Mouse (Mus musculus) CH12.LX (cell line): Measurements from ENCODE around the gene Atg4d. TPM values are rescaled to one million over a fixed set of nuclear protein-coding genes. Genes with fewer than 3 reads are reported as not detected.
A peak's percentile ranks its signal among the peaks of the same experiment; 100 is the strongest.

Source experiments
- DNase-seq: peaks from one replicate; pipeline ENCODE4 v3.0.0-alpha.2; 2013; ENCODE audit errors: extremely low read depth
- H3K27ac ChIP-seq: 2 replicates; pipeline ENCODE4 v1.5.1; 2012; ENCODE audit warnings: low read depth, mild to moderate bottlenecking, control low read depth, moderate library complexity; ENCODE audit not compliant: insufficient read depth
- H3K27me3 ChIP-seq: replicated peaks from 2 replicates; pipeline ENCODE3; 2012; ENCODE audit warnings: inconsistent platforms
- H3K36me3 ChIP-seq, 2 experiments: replicated peaks in 1 of 2; 2 replicates each; pipeline versions ENCODE3 to v1.6.1; 2012; ENCODE audit warnings: inconsistent platforms in 1 of 2, low read length in 1 of 2, mild to moderate bottlenecking in 1 of 2, mixed read lengths in 1 of 2, moderate library complexity in 1 of 2; ENCODE audit not compliant: control insufficient read depth in 1 of 2, insufficient read depth in 1 of 2
- H3K4me1 ChIP-seq, 2 experiments: 2 replicates each; pipeline ENCODE4 v1.6.1; 2012; ENCODE audit warnings: inconsistent platforms in 1 of 2, moderate library complexity in 1 of 2; ENCODE audit not compliant: insufficient read depth in 2 of 2, control insufficient read depth in 1 of 2
- H3K4me2 ChIP-seq: 2 replicates; pipeline ENCODE4 v1.6.1; 2012; ENCODE audit warnings: low read depth, mild to moderate bottlenecking, control low read depth; ENCODE audit not compliant: poor library complexity, insufficient read depth, severe bottlenecking
- H3K4me3 ChIP-seq, 3 experiments: fragments of 150-350 bp in 1 of 3; sonication (generic) in 1 of 3; replicated peaks in 1 of 3; 2 replicates each; pipeline versions ENCODE3 to v1.5.1; 2011 to 2012; ENCODE audit warnings: low read depth in 2 of 3, low read length in 2 of 3, mild to moderate bottlenecking in 2 of 3, moderate library complexity in 2 of 3, control low read depth in 1 of 3, improper control_type of control experiment in 1 of 3, inconsistent platforms in 1 of 3, mixed read lengths in 1 of 3; ENCODE audit not compliant: poor library complexity in 1 of 3
- H3K79me2 ChIP-seq: replicated peaks from 2 replicates; pipeline ENCODE4 v1.6.1; 2012; ENCODE audit warnings: mild to moderate bottlenecking, moderate library complexity; ENCODE audit not compliant: control insufficient read depth, poor library complexity, insufficient read depth, severe bottlenecking; ENCODE audit errors: extremely low read depth
- H3K9ac ChIP-seq: 2 replicates; pipeline ENCODE4 v1.6.1; 2012; ENCODE audit warnings: low read depth, mild to moderate bottlenecking, control low read depth, moderate library complexity; ENCODE audit not compliant: insufficient read depth
- H3K9me3 ChIP-seq: replicated peaks from 2 replicates; pipeline ENCODE3; 2012; ENCODE audit warnings: low read length, inconsistent platforms, mixed read lengths
- BHLHE40 ChIP-seq: IDR thresholded peaks from 2 replicates; pipeline ENCODE4 v1.6.1; 2011; ENCODE audit warnings: mild to moderate bottlenecking, low read depth, low read length, improper control_type of control experiment
- CHD1 ChIP-seq: IDR thresholded peaks from 2 replicates; pipeline ENCODE4 v1.6.1; 2012; ENCODE audit warnings: low read depth, low read length, improper control_type of control experiment, inconsistent platforms
- CHD2 ChIP-seq: IDR thresholded peaks from 2 replicates; pipeline ENCODE4 v1.6.1; 2011; ENCODE audit warnings: low read length, improper control_type of control experiment
- CTCF ChIP-seq, 2 experiments: IDR thresholded peaks in 1 of 2; conservative IDR thresholded peaks in 1 of 2; 2 replicates each; pipeline ENCODE4 v1.5.1; 2011 to 2012; ENCODE audit warnings: low read depth in 2 of 2, low read length in 2 of 2, improper control_type of control experiment in 1 of 2, inconsistent platforms in 1 of 2, mild to moderate bottlenecking in 1 of 2, moderate library complexity in 1 of 2
- E2F4 ChIP-seq: IDR thresholded peaks from 2 replicates; pipeline ENCODE4 v1.6.1; 2011; ENCODE audit warnings: low read depth, low read length, improper control_type of control experiment; ENCODE audit not compliant: insufficient replicate concordance
- ELF1 ChIP-seq: IDR thresholded peaks from 2 replicates; pipeline ENCODE4 v1.6.1; 2014; ENCODE audit warnings: low read depth, mild to moderate bottlenecking, inconsistent platforms, low read length, improper control_type of control experiment
- ETS1 ChIP-seq: conservative IDR thresholded peaks from 2 replicates; pipeline ENCODE4 v1.6.1; 2012; ENCODE audit warnings: low read depth, mild to moderate bottlenecking, inconsistent platforms, low read length, improper control_type of control experiment, moderate library complexity
- GABPA ChIP-seq: IDR thresholded peaks from 2 replicates; pipeline ENCODE4 v1.6.1; 2012; ENCODE audit warnings: low read depth, low read length, improper control_type of control experiment, inconsistent platforms; ENCODE audit not compliant: insufficient replicate concordance
- HCFC1 ChIP-seq: IDR thresholded peaks from 2 replicates; pipeline ENCODE4 v1.6.1; 2012; ENCODE audit warnings: low read depth, mild to moderate bottlenecking, inconsistent platforms, low read length, improper control_type of control experiment
- IRF4 ChIP-seq: IDR thresholded peaks from 2 replicates; pipeline ENCODE4 v1.6.1; 2014; ENCODE audit warnings: low read depth, mild to moderate bottlenecking, inconsistent platforms, low read length, improper control_type of control experiment
- JUN ChIP-seq: IDR thresholded peaks from 2 replicates; pipeline ENCODE4 v1.6.1; 2011; ENCODE audit warnings: low read depth, mild to moderate bottlenecking, low read length, improper control_type of control experiment, moderate library complexity; ENCODE audit not compliant: insufficient read depth
- JUND ChIP-seq: conservative IDR thresholded peaks from 2 replicates; pipeline ENCODE4 v1.6.1; 2011; ENCODE audit warnings: low read depth, low read length, improper control_type of control experiment
- KAT2A ChIP-seq: IDR thresholded peaks from 2 replicates; pipeline ENCODE4 v1.6.1; 2012; ENCODE audit warnings: low read length, improper control_type of control experiment, inconsistent platforms; ENCODE audit not compliant: insufficient replicate concordance
- MAX ChIP-seq: IDR thresholded peaks from 2 replicates; pipeline ENCODE4 v1.6.1; 2011; ENCODE audit warnings: low read length, improper control_type of control experiment
- MAZ ChIP-seq: IDR thresholded peaks from 2 replicates; pipeline ENCODE4 v1.6.1; 2012; ENCODE audit warnings: low read depth, mild to moderate bottlenecking, inconsistent platforms, low read length, improper control_type of control experiment, moderate library complexity
- MXI1 ChIP-seq: IDR thresholded peaks from 2 replicates; pipeline ENCODE4 v1.6.1; 2011; ENCODE audit warnings: mild to moderate bottlenecking, low read depth, low read length, improper control_type of control experiment
- MYC ChIP-seq: IDR thresholded peaks from 2 replicates; pipeline ENCODE4 v1.6.1; 2011; ENCODE audit warnings: low read depth, mild to moderate bottlenecking, improper control_type of control experiment, low read length
- NELFE ChIP-seq: IDR thresholded peaks from 2 replicates; pipeline ENCODE4 v1.6.1; 2011; ENCODE audit warnings: low read depth, low read length, improper control_type of control experiment
- NRF1 ChIP-seq: IDR thresholded peaks from 2 replicates; pipeline ENCODE4 v1.6.1; 2014; ENCODE audit warnings: low read depth, mild to moderate bottlenecking, inconsistent platforms, low read length, improper control_type of control experiment, moderate library complexity
- POLR2A ChIP-seq: IDR thresholded peaks from 2 replicates; pipeline ENCODE4 v1.6.1; 2011; ENCODE audit warnings: low read depth, mild to moderate bottlenecking, improper control_type of control experiment, low read length
- POLR2AphosphoS2 ChIP-seq: IDR thresholded peaks from 2 replicates; pipeline ENCODE4 v1.6.1; 2011; ENCODE audit warnings: low read depth, low read length, improper control_type of control experiment
- RAD21 ChIP-seq: IDR thresholded peaks from 2 replicates; pipeline ENCODE4 v1.6.1; 2011; ENCODE audit warnings: low read depth, mild to moderate bottlenecking, low read length, improper control_type of control experiment, moderate library complexity
- SIN3A ChIP-seq: IDR thresholded peaks from 2 replicates; pipeline ENCODE4 v1.6.1; 2012; ENCODE audit warnings: low read length, improper control_type of control experiment, inconsistent platforms
- SMC3 ChIP-seq: IDR thresholded peaks from 2 replicates; pipeline ENCODE4 v1.6.1; 2011; ENCODE audit warnings: low read depth, low read length, improper control_type of control experiment
- TBP ChIP-seq: conservative IDR thresholded peaks from 2 replicates; pipeline ENCODE4 v1.6.1; 2011; ENCODE audit warnings: low read depth, low read length, improper control_type of control experiment
- TCF12 ChIP-seq: IDR thresholded peaks from 2 replicates; pipeline ENCODE4 v1.6.1; 2014; ENCODE audit warnings: low read depth, mild to moderate bottlenecking, inconsistent platforms, low read length, improper control_type of control experiment
- UBTF ChIP-seq: IDR thresholded peaks from 2 replicates; pipeline ENCODE4 v1.6.1; 2012; ENCODE audit warnings: low read depth, mild to moderate bottlenecking, inconsistent platforms, low read length, improper control_type of control experiment, moderate library complexity
- USF1 ChIP-seq: IDR thresholded peaks from 2 replicates; pipeline ENCODE4 v1.6.1; 2014; ENCODE audit warnings: low read depth, mild to moderate bottlenecking, inconsistent platforms, low read length, improper control_type of control experiment
- USF2 ChIP-seq: conservative IDR thresholded peaks from 2 replicates; pipeline ENCODE4 v1.6.1; 2011; ENCODE audit warnings: low read depth, low read length, improper control_type of control experiment
- ZC3H11A ChIP-seq: IDR thresholded peaks from 2 replicates; pipeline ENCODE4 v1.6.1; 2012; ENCODE audit warnings: low read depth, mild to moderate bottlenecking, inconsistent platforms, low read length, improper control_type of control experiment
- ZKSCAN1 ChIP-seq: IDR thresholded peaks from 2 replicates; pipeline ENCODE4 v1.6.1; 2012; ENCODE audit warnings: low read depth, inconsistent platforms, low read length, improper control_type of control experiment, borderline replicate concordance
- ZMIZ1 ChIP-seq: IDR thresholded peaks from 2 replicates; pipeline ENCODE4 v1.6.1; 2012; ENCODE audit warnings: low read depth, mild to moderate bottlenecking, inconsistent platforms, low read length, improper control_type of control experiment
- dilution Hi-C: fragments of 300-500 bp; cut with MboI; formaldehyde crosslinking; loops from 2 replicates; pipeline ENCODE4 v1.14.3; 2020; ENCODE audit warnings: low sequenced_read_pairs; ENCODE audit not compliant: extremely low pct_unique_long_range_greater_than_20kb, extremely low pct_ligation_motif_present
- in situ Hi-C: fragments of 300-500 bp; cut with MboI; formaldehyde crosslinking; loops from 3 replicates; pipeline ENCODE4 v1.14.3; 2019; ENCODE audit warnings: low sequenced_read_pairs, low pct_ligation_motif_present, low pct_unique_long_range_greater_than_20kb, mixed read lengths
- polyA plus RNA-seq: library from polyadenylated mRNA; unstranded; fragments of >175 nt; gene quantifications from 2 replicates; pipeline ENCODE4 v1.2.1, GENCODE M21; 2012; ENCODE audit warnings: low read depth; ENCODE audit not compliant: insufficient read length
- total RNA-seq, 2 experiments: library from RNA; depleted of rRNA; stranded (reverse); fragments of 300-350 nt in 1 of 2; fragments of >200 nt in 1 of 2; gene quantifications; 2 replicates each; pipeline ENCODE4 v1.2.3; 2012 to 2014

Atg4d gene
- total RNA-seq (2012; rRNA removed): 13.5 and 14.3 TPM in 2 replicates
- 10.3 and 10.9 TPM in 2 replicates for total RNA-seq (2014; rRNA removed)
- 7.7 and 9.4 TPM in 2 replicates for polyA plus RNA-seq

DNA sequence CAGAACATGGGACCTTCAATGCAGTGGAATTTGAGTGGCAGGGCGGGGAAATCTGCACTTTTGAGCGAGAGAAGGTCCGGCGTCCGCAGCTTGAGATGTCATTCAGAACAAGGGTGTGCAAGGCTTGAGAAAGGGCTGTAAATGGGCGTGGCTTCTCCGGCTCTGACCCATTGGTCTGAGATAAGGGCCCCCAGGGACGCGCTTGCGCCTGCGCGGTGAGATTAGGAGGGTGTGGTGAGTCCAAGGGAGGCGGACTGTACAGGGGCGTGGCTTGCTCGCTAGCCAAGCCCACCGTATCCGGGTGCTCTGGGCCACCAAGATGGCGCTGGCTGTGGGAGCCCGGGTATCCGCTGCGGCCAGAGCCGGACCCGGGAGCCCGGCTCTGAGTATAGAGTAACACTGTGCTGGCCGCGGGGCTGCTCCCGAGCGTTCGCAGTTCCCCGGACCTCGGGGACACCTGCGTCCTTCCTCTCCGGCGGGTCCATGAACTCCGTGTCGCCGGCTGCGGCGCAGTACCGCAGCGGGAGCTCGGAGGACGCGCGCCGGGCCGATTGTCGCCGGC lies at the start of gene Atg4d:
Gene Atg4d (plus strand): TSS at position 294 of the 562 bp plus-strand sequence.
- peak; percentile 58; the same call in 1 of the 2 replicates for TF ChIP-seq POLR2AphosphoS2
- no peak for TF ChIP-seq RAD21
- 0 out of 2 replicates have a peak, but pooled peaks have one; percentile 66 for TF ChIP-seq KAT2A
- TF ChIP-seq TCF12: peak; percentile 94
- TF ChIP-seq MYC: no peak
- no peak for TF ChIP-seq SMC3
- peak; percentile 55; the same call in 1 of the 2 replicates for TF ChIP-seq HCFC1
- TF ChIP-seq CHD2: no peak
- TF ChIP-seq USF1: no peak
- TF ChIP-seq BHLHE40: no peak
- peak; percentile 99 for TF ChIP-seq NRF1
- TF ChIP-seq ZKSCAN1: no peak
- peak; percentile 74 for TF ChIP-seq ELF1
- no peak; the same call in 1 of the 2 replicates for TF ChIP-seq MXI1
- peak; percentile 98 for TF ChIP-seq POLR2A
- no peak for TF ChIP-seq E2F4
- TF ChIP-seq TBP: peak; percentile 88
- no peak for TF ChIP-seq GABPA
- TF ChIP-seq UBTF: peak; percentile 76; the same call in 1 of the 2 replicates
- no peak for TF ChIP-seq JUND
- peak; percentile 17; the same call in 1 of the 2 replicates for TF ChIP-seq IRF4
- 0 out of 2 replicates have a peak, but pooled peaks have one; percentile 5 for TF ChIP-seq MAX
- no peak for TF ChIP-seq USF2
- no peak for TF ChIP-seq CTCF (conservative IDR thresholded peaks at IDR 0.05 in 1 of 2, IDR thresholded peaks at IDR 0.05 in 1 of 2; ENCODE audit: low read depth in 2 of 2, low read length in 2 of 2)
- TF ChIP-seq CHD1: no peak
- TF ChIP-seq ETS1: no peak; the same call in 1 of the 2 replicates
- peak; percentile 82 for TF ChIP-seq SIN3A
- peak; percentile 97 for TF ChIP-seq NELFE
- TF ChIP-seq JUN: no peak
- TF ChIP-seq ZC3H11A: no peak
- TF ChIP-seq ZMIZ1: peak; percentile 78; the same call in 1 of the 2 replicates
- TF ChIP-seq MAZ: no peak
- Histone ChIP-seq H3K9me3 (no peaks in the 10 kb centered on the region), H3K36me3 (peaks cover 14 to 32% of the 10 kb centered on the region in 2 experiments), H3K4me3 (peak within 1 kb of the TSS; percentile 77 to 86 (median 86)), H3K79me2 (peaks cover 6% of the 10 kb centered on the region), H3K27ac (peak within 1 kb of the TSS; percentile 83), H3K4me1 (peaks cover 0 to 27% of the 10 kb centered on the region in 2 experiments; a peak in 3 of 4 replicates), H3K4me2 (peak within 1 kb of the TSS; percentile 90), H3K27me3 (no peaks in the 10 kb centered on the region), H3K9ac (peak within 1 kb of the TSS; percentile 96)
- dilution Hi-C loops: no loop called here
- peak; percentile 99 for DNase-seq
- in situ Hi-C loops: no loop called here
